Mouse (Mus musculus) limb, embryonic 14.5 days (tissue): ENCODE measurements at regions not wholly inside any gene's neighbourhood (a gene's known extent, or its start where the extent isn't known, plus 50 kb on each side); places are given as distances from the start of the nearest gene placed in this dataset.

Experiments
- ATAC-seq: fragments of 200-750 bp; cut with Nextera tagmentation; 2 replicates; pipeline ENCODE4 v1.8.0; 2017; ENCODE audit warnings: low read depth, moderate number of reproducible peaks, moderate TSS enrichment; ENCODE audit not compliant: low FRiP score
- DNase-seq: peaks from one replicate; pipeline ENCODE4 v3.0.0-alpha.2; 2015; ENCODE audit warnings: low spot score
- H3K27ac ChIP-seq: fragments of 300-500 bp; sonication (generic); replicated peaks from 2 replicates; pipeline ENCODE4 v1.5.1; 2014; ENCODE audit warnings: low read depth, mild to moderate bottlenecking, low read length, moderate library complexity, mixed read lengths
- H3K27me3 ChIP-seq: fragments of 300-500 bp; sonication (generic); 2 replicates; pipeline ENCODE4 v1.6.1; 2014; ENCODE audit warnings: low read length, mixed read lengths; ENCODE audit not compliant: control insufficient read depth, insufficient read depth
- H3K36me3 ChIP-seq: fragments of 300-500 bp; sonication (generic); 2 replicates; pipeline ENCODE4 v1.6.1; 2014; ENCODE audit warnings: mild to moderate bottlenecking, low read length, moderate library complexity, mixed read lengths; ENCODE audit not compliant: control insufficient read depth, insufficient read depth
- H3K4me1 ChIP-seq: fragments of 300-500 bp; sonication (generic); 2 replicates; pipeline ENCODE4 v1.6.1; 2014; ENCODE audit warnings: antibody characterized with exemption, low read length, mixed read lengths; ENCODE audit not compliant: control insufficient read depth, insufficient read depth
- H3K4me2 ChIP-seq: fragments of 300-500 bp; sonication (generic); replicated peaks from 2 replicates; pipeline ENCODE4 v1.6.1; 2014; ENCODE audit warnings: low read depth, mild to moderate bottlenecking, low read length, moderate library complexity; ENCODE audit not compliant: severe bottlenecking
- H3K4me3 ChIP-seq: fragments of 300-500 bp; sonication (generic); replicated peaks from 2 replicates; pipeline ENCODE4 v1.5.1; 2014; ENCODE audit warnings: low read length
- H3K9ac ChIP-seq: fragments of 300-500 bp; sonication (generic); 2 replicates; pipeline ENCODE4 v1.6.1; 2014; ENCODE audit warnings: mild to moderate bottlenecking, low read depth, low read length, moderate library complexity; ENCODE audit not compliant: severe bottlenecking
- H3K9me3 ChIP-seq: fragments of 300-500 bp; sonication (generic); 2 replicates; pipeline ENCODE4 v1.6.1; 2016; ENCODE audit warnings: low read length; ENCODE audit not compliant: control insufficient read depth
- POLR2A ChIP-seq: fragments of 200-500 bp; IDR thresholded peaks from 2 replicates; pipeline ENCODE4 v1.8.0; 2012; ENCODE audit warnings: inconsistent platforms, mild to moderate bottlenecking, moderate library complexity, borderline replicate concordance; ENCODE audit not compliant: insufficient read depth, insufficient read length; ENCODE audit errors: extremely low read depth
- WGBS: fragments of 180-500 bp; shearing (Covaris S2); extraction: QIAGEN DNeasy Blood & Tissue Kit; methylation state at CpG from one replicate; pipeline ENCODE4 v1.1.7; 2014; 5-methylcytosine and 5-hydroxymethylcytosine counted together

GRCm38 (mm10) chr13:47580144-47580543, 457.7 kb downstream of the Rnf144b start:
- Histone ChIP-seq H3K27me3 (no peaks in the 10 kb centered on the region), H3K27ac (no peak overlapping the region), H3K9ac (no peak overlapping the region), H3K4me1 (no peaks in the 10 kb centered on the region), H3K4me3 (no peak overlapping the region), H3K36me3 (no peaks in the 10 kb centered on the region), H3K4me2 (no peak overlapping the region), H3K9me3 (no peaks in the 10 kb centered on the region)
- no peak for DNase-seq
- no peak for TF ChIP-seq POLR2A
- ATAC-seq = no peak
- WGBS = 76% methylated on average over 5 of the region's 5 CpGs

DNA sequence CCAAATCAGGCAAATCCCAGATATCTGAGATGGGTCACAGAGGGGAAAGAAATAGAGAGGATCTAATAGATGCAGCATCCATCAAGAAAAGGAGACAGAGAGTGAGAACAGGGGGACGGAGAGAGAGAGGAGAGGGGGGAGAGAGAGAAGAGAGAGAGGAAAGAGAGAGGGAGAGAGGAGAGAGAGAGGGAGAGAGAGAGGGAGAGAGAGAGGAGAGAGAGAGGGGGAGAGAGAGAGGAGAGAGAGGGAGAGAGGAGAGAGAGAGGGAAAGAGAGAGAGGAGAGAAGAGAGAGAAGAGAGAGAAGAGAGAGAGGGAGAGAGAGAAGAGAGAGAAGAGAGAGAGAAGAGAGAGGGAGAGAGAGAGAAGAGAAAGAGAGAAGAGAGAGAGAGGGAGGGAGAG, 462.7 kb downstream of the Rnf144b start:
- no peaks in the 10 kb centered on the region for H3K36me3 ChIP-seq
- no peak for ATAC-seq
- no peak overlapping the region for H3K4me2 ChIP-seq
- no peak for DNase-seq
- no peaks in the 10 kb centered on the region for H3K9me3 ChIP-seq
- 63% methylated on average over 1 of the region's 1 CpGs for WGBS
- no peak overlapping the region for H3K4me3 ChIP-seq
- no peak overlapping the region for H3K27ac ChIP-seq
- H3K9ac ChIP-seq = no peak overlapping the region
- H3K27me3 ChIP-seq = no peaks in the 10 kb centered on the region
- TF ChIP-seq POLR2A = no peak
- H3K4me1 ChIP-seq = no peaks in the 10 kb centered on the region

DNA sequence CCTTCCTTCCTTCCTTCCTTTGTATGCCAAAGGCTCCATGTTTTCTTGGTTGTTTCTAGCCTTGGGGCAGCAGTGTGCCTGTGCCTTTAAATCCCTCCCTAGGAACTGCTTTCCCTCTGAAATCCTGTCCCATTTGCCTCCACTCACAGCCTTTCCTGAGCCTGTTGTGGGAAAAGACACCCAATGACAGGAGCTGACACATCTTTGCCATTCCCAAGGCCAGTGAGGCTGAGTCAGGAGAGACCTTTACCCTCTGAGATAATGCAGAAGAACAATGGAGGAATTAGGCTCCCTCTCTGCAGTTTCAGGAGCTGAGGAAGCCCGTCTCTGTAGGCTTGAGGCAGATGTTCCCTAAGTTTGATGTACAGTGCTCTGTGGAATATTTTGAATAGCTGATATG, 480.2 kb downstream of the Rnf144b start:
- DNase-seq (no peak), ATAC-seq (no peak)
- no peak for TF ChIP-seq POLR2A
- Histone ChIP-seq H3K27ac (no peak overlapping the region), H3K4me2 (no peak overlapping the region), H3K9me3 (no peaks in the 10 kb centered on the region), H3K9ac (no peak overlapping the region), H3K27me3 (0 out of 2 replicates have a peak, but pooled peaks cover 3% of the 10 kb centered on the region), H3K4me1 (peaks cover 3% of the 10 kb centered on the region; the same call in 1 of the 2 replicates), H3K4me3 (no peak overlapping the region), H3K36me3 (no peaks in the 10 kb centered on the region)
- WGBS = 65% methylated on average over 1 of the region's 1 CpGs

DNA sequence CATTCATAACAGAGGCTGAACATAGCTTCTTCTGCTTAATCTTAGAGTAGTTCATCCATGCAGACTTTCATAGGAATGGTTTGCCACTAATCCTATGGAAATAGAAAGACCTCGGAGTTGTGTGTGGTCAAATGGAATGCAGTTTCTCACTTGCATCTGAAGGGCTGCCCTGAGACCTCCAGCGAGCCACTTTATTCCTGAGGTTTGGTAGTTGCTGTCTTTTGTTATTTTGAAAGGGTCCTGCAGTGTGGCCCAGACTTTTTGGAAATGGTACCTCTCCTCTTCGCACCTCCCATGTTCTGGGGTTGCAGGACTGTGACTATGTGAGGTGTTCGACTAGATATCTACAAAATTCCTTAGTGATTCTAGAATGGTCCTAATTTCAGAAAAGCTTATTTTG, 489.0 kb downstream of the Rnf144b start:
- Histone ChIP-seq H3K4me2 (no peak overlapping the region), H3K27me3 (no peaks in the 10 kb centered on the region), H3K36me3 (no peaks in the 10 kb centered on the region), H3K9ac (no peak overlapping the region), H3K4me3 (no peak overlapping the region), H3K9me3 (no peaks in the 10 kb centered on the region), H3K27ac (no peak overlapping the region), H3K4me1 (no peaks in the 10 kb centered on the region)
- 87% methylated on average over 4 of the region's 4 CpGs for WGBS
- ATAC-seq (no peak), DNase-seq (no peak)
- TF ChIP-seq POLR2A = no peak

DNA sequence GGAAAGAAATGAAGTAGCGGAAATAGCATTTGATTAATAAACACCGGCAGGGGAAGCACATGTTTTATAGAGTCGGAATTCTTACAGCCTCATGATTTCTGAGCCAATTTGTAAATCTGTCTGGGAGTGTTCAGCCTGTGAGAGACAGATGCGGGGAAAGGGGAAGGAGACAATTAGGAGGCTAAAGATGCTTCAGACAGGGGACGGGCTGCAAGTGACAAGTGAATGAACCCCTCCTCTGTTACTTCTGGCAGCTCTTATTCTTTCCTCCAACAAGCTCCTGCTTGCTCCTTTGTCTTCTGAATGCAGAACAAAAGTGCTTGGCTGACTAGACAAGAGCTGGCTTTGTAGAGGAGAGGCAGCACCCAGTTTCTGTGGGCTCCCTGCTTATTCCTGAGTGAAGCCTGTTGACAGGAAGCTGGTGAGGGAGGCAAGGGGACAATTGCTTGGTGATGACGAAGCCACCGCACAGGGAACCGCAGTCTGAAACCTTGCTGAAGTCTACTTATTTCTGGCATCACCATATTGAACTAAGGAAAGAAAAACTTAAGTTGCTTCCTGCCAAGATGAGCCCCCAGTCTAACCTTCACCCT, 514.2 kb downstream of the Rnf144b start:
- Histone ChIP-seq H3K27ac (no peak overlapping the region), H3K36me3 (no peaks in the 10 kb centered on the region), H3K9me3 (no peaks in the 10 kb centered on the region), H3K4me1 (peaks cover 9% of the 10 kb centered on the region; the same call in 1 of the 2 replicates), H3K4me3 (no peak overlapping the region), H3K4me2 (no peak overlapping the region), H3K27me3 (no peaks in the 10 kb centered on the region), H3K9ac (no peak overlapping the region)
- WGBS = 45% methylated on average over 8 of the region's 8 CpGs
- TF ChIP-seq POLR2A = no peak
- DNase-seq (no peak), ATAC-seq (no peak)

GRCm38 (mm10) chr13:47642341-47642740, 519.9 kb downstream of the Rnf144b start:
- TF ChIP-seq POLR2A = no peak

More at GRCm38 (mm10) chr13:47642341-47642740, 519.9 kb downstream of the Rnf144b start:
- Histone ChIP-seq H3K27ac (no peak overlapping the region), H3K4me2 (no peak overlapping the region), H3K27me3 (no peaks in the 10 kb centered on the region), H3K4me3 (no peak overlapping the region), H3K4me1 (no peaks in the 10 kb centered on the region), H3K9ac (no peak overlapping the region), H3K36me3 (no peaks in the 10 kb centered on the region), H3K9me3 (no peaks in the 10 kb centered on the region)
- 87% methylated on average over 10 of the region's 10 CpGs for WGBS
- ATAC-seq = no peak
- DNase-seq = no peak
